Mouse (Mus musculus) heart, embryonic 12.5 days (tissue): ENCODE data around the gene Vmn1r194. TPM values are rescaled to one million over a fixed set of nuclear protein-coding genes. Genes with fewer than 3 reads are reported as not detected.
"Not testable (repeated sequence)": the region's sequence is repeated elsewhere in the genome, so short reads cannot be mapped to it uniquely, and the experiment has no call there.

Experiments
- ATAC-seq: fragments of 200-750 bp; cut with Nextera tagmentation; 2 replicates; pipeline ENCODE4 v1.8.0; 2017; ENCODE audit warnings: moderate TSS enrichment, moderate library complexity; ENCODE audit not compliant: insufficient number of reproducible peaks, low FRiP score
- H3K27ac ChIP-seq: fragments of 300-500 bp; sonication (generic); 2 replicates; pipeline ENCODE4 v1.5.1; 2016; ENCODE audit warnings: mild to moderate bottlenecking, moderate library complexity; ENCODE audit not compliant: poor library complexity, severe bottlenecking
- H3K27me3 ChIP-seq: fragments of 300-500 bp; sonication (generic); replicated peaks from 2 replicates; pipeline ENCODE4 v1.6.1; 2016; ENCODE audit warnings: mild to moderate bottlenecking, moderate library complexity
- H3K36me3 ChIP-seq: fragments of 300-500 bp; sonication (generic); 2 replicates; pipeline ENCODE4 v1.6.1; 2016; ENCODE audit warnings: mild to moderate bottlenecking, moderate library complexity
- H3K4me1 ChIP-seq: fragments of 300-500 bp; sonication (generic); replicated peaks from 2 replicates; pipeline ENCODE4 v1.6.1; 2016; ENCODE audit warnings: mild to moderate bottlenecking
- H3K4me2 ChIP-seq: fragments of 300-500 bp; sonication (generic); 2 replicates; pipeline ENCODE4 v1.6.1; 2016; ENCODE audit warnings: mild to moderate bottlenecking, moderate library complexity
- H3K4me3 ChIP-seq: fragments of 300-500 bp; sonication (generic); 2 replicates; pipeline ENCODE4 v1.5.1; 2016; ENCODE audit warnings: mild to moderate bottlenecking
- H3K9ac ChIP-seq: fragments of 300-500 bp; sonication (generic); 2 replicates; pipeline ENCODE4 v1.6.1; 2016; ENCODE audit warnings: mild to moderate bottlenecking, moderate library complexity
- H3K9me3 ChIP-seq: fragments of 300-500 bp; sonication (generic); replicated peaks from 2 replicates; pipeline ENCODE4 v1.6.1; 2016; ENCODE audit warnings: mild to moderate bottlenecking, moderate library complexity
- WGBS: fragments of 180-500 bp; shearing (Covaris S2); methylation state at CpG from one replicate; pipeline ENCODE4 v1.1.7; 2016; 5-methylcytosine and 5-hydroxymethylcytosine counted together
- microRNA-seq: library from miRNA; unstranded; fragments of <30 nt; microRNA quantifications from one replicate; pipeline ENCODE4, GENCODE M21; 2017
- polyA plus RNA-seq: library from polyadenylated mRNA; unstranded; fragments of >200 nt; fragmentation: Nextera tagmentation; extraction: Ambion mirVana; gene quantifications from 2 replicates; pipeline ENCODE4 v1.2.1, GENCODE M21; 2016

Vmn1r194 gene
- not detected in 2 replicates for polyA plus RNA-seq

- no peaks in the 10 kb centered on the region for H3K4me1 ChIP-seq
- H3K9ac ChIP-seq: no peak within 1 kb of the TSS
- WGBS: 32% methylated on average over 1 of the region's 1 CpGs
- no peak within 1 kb of the TSS for H3K4me3 ChIP-seq
- H3K27me3 ChIP-seq: no peaks in the 10 kb centered on the region
- H3K4me2 ChIP-seq: no peak within 1 kb of the TSS
- H3K9me3 ChIP-seq: no peaks in the 10 kb centered on the region
- no peaks in the 10 kb centered on the region for H3K36me3 ChIP-seq
- H3K27ac ChIP-seq: no peak within 1 kb of the TSS
- ATAC-seq: no peak
These were observed at the start of gene Vmn1r194 for GRCm38 (mm10) chr13:22243915-22244314. Vmn1r194 (plus strand) TSS chr13:22244215.

GRCm38 (mm10) chr13:22223060-22223459 is 21.0 kb upstream of the Vmn1r194 start, which contains the start of gene Vmn1r193:
Vmn1r193 (minus strand) TSS chr13:22223160.
- H3K4me3 ChIP-seq, H3K27me3 ChIP-seq, H3K4me1 ChIP-seq, H3K4me2 ChIP-seq, H3K27ac ChIP-seq, ATAC-seq, H3K9me3 ChIP-seq, H3K36me3 ChIP-seq, H3K9ac ChIP-seq: not testable (repeated sequence)
- 78% methylated on average over 1 of the region's 1 CpGs for WGBS

DNA sequence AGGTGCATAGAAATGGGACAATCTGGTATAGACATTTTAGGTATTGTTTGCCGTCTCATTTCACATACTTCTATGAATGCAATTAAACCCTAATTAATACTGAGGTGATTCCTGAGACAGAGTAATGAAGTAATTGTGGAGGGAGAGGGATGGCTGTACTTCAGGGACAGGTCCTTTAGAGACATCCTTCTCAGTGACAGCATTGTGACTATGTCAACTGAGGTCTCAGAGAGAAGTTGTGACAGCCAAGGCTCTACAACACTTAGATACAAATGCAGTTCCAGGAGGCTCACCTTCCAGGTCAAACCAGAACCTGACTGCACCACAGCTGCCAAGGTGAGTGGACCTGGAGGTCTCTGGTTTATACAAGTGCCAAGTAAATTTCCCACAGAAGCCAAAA is 26.2 kb downstream of the Vmn1r194 start, which contains the start of gene Vmn1r195:
TSS of gene Vmn1r195 (plus strand) at position 301 of the 400 bp plus-strand sequence.
- H3K9me3 ChIP-seq, H3K4me1 ChIP-seq, H3K9ac ChIP-seq, H3K4me3 ChIP-seq, H3K4me2 ChIP-seq, H3K27me3 ChIP-seq, H3K36me3 ChIP-seq, H3K27ac ChIP-seq, ATAC-seq: not testable (repeated sequence)
- 81% methylated on average over 1 of the region's 1 CpGs for WGBS

- no peak overlapping the region for H3K9ac ChIP-seq
- H3K27me3 ChIP-seq: no peaks in the 10 kb centered on the region
- no peak for ATAC-seq
- H3K36me3 ChIP-seq: no peaks in the 10 kb centered on the region
- no peaks in the 10 kb centered on the region for H3K9me3 ChIP-seq
- 54% methylated on average over 2 of the region's 2 CpGs for WGBS
- no peak overlapping the region for H3K4me2 ChIP-seq
- no peaks in the 10 kb centered on the region for H3K4me1 ChIP-seq
- H3K4me3 ChIP-seq: no peak overlapping the region
- H3K27ac ChIP-seq: no peak overlapping the region
These were observed 27.7 kb downstream of the Vmn1r194 start for GRCm38 (mm10) chr13:22271721-22272120.

GRCm38 (mm10) chr13:22284578-22284977 is 40.6 kb downstream of the Vmn1r194 start:
- 54% methylated on average over 2 of the region's 2 CpGs for WGBS
- no peak for ATAC-seq

GRCm38 (mm10) chr13:22289620-22290019 is 45.6 kb downstream of the Vmn1r194 start, which contains the start of gene Vmn1r196:
Vmn1r196 (plus strand) TSS chr13:22289920.
- Histone ChIP-seq H3K36me3 (no peaks in the 10 kb centered on the region), H3K9ac (no peak within 1 kb of the TSS)
- no peak for ATAC-seq

More at GRCm38 (mm10) chr13:22284578-22284977, 40.6 kb downstream of the Vmn1r194 start:
- no peak overlapping the region for H3K4me3 ChIP-seq
- H3K27ac ChIP-seq: no peak overlapping the region
- H3K9ac ChIP-seq: no peak overlapping the region
- no peak overlapping the region for H3K4me2 ChIP-seq
- H3K27me3 ChIP-seq: no peaks in the 10 kb centered on the region
- no peaks in the 10 kb centered on the region; the same call in 1 of the 2 replicates for H3K4me1 ChIP-seq
- no peaks in the 10 kb centered on the region for H3K36me3 ChIP-seq
- H3K9me3 ChIP-seq: no peaks in the 10 kb centered on the region

More at GRCm38 (mm10) chr13:22289620-22290019, 45.6 kb downstream of the Vmn1r194 start, which contains the start of gene Vmn1r196:
- H3K27me3 ChIP-seq: no peaks in the 10 kb centered on the region
- H3K9me3 ChIP-seq: no peaks in the 10 kb centered on the region
- no peak within 1 kb of the TSS for H3K27ac ChIP-seq
- no peaks in the 10 kb centered on the region for H3K4me1 ChIP-seq
- H3K4me2 ChIP-seq: no peak within 1 kb of the TSS
- H3K4me3 ChIP-seq: no peak within 1 kb of the TSS
- 66% methylated on average over 2 of the region's 2 CpGs for WGBS

Small RNAs within 50 kb of the gene (microRNA-seq; reads per million reads assigned to microRNA genes)
- gene Gm23282 (not detected), gene Gm25084 (not detected)

Other genes starting within 250 kb of the Vmn1r194 start
- gene Prss16, start 234.5 kb upstream of the Vmn1r194 start, polyA plus RNA-seq: 0.17 and 0.28 TPM in 2 replicates
- 3.7 and 5.0 TPM in 2 replicates for gene Hist1h2ah, start 208.6 kb upstream of the Vmn1r194 start, polyA plus RNA-seq
- gene Hist1h2bk, start 208.3 kb upstream of the Vmn1r194 start, polyA plus RNA-seq: 2.3 and 3.6 TPM in 2 replicates
- gene Hist1h4i, start 202.9 kb upstream of the Vmn1r194 start, polyA plus RNA-seq: 10.4 and 12.2 TPM in 2 replicates
- 11.6 and 14.5 TPM in 2 replicates for gene Hist1h2ag, start 201.3 kb upstream of the Vmn1r194 start, polyA plus RNA-seq
- 3.4 and 6.2 TPM in 2 replicates for gene Hist1h2bj, start 201.0 kb upstream of the Vmn1r194 start, polyA plus RNA-seq
- not detected in 2 replicates for gene Vmn1r188, start 159.8 kb upstream of the Vmn1r194 start, polyA plus RNA-seq
- gene Vmn1r189, start 138.4 kb upstream of the Vmn1r194 start, polyA plus RNA-seq: not detected in 2 replicates
- gene Vmn1r191, start 60.2 kb upstream of the Vmn1r194 start, polyA plus RNA-seq: not detected in 2 replicates
- not detected in 2 replicates for gene Vmn1r192, start 53.1 kb upstream of the Vmn1r194 start, polyA plus RNA-seq
- gene Vmn1r193, start 21.1 kb upstream of the Vmn1r194 start, polyA plus RNA-seq: not detected in 2 replicates
- gene Vmn1r195, start 26.3 kb downstream of the Vmn1r194 start, polyA plus RNA-seq: not detected in 2 replicates
- not detected in 2 replicates for gene Vmn1r196, start 45.7 kb downstream of the Vmn1r194 start, polyA plus RNA-seq
- gene Vmn1r197, start 80.4 kb downstream of the Vmn1r194 start, polyA plus RNA-seq: not detected in 2 replicates
- gene Vmn1r198, start 106.1 kb downstream of the Vmn1r194 start, polyA plus RNA-seq: not detected in 2 replicates
- not detected in 2 replicates for gene Vmn1r199, start 135.6 kb downstream of the Vmn1r194 start, polyA plus RNA-seq
- gene Vmn1r200, start 146.2 kb downstream of the Vmn1r194 start, polyA plus RNA-seq: not detected in 2 replicates
- gene Vmn1r201, start 227.7 kb downstream of the Vmn1r194 start, polyA plus RNA-seq: not detected in 2 replicates